Mouse (Mus musculus): ENCODE data around the gene Aak1. TPM values are rescaled to one million over a fixed set of nuclear protein-coding genes. Genes with fewer than 3 reads are reported as not detected.
"Not testable (repeated sequence)": the region's sequence is repeated elsewhere in the genome, so short reads cannot be mapped to it uniquely, and the experiment has no call there.

Gene Aak1
- total RNA-seq, 2 experiments from 2014 or later = 75.4 to 89.1 TPM

GRCm38 (mm10) chr6:87042004-87042336 lies 192.7 kb downstream of the Aak1 start:
- DNase-seq (ENCODE audit: low spot score) = no peak
- intact Hi-C loops (cut with DNase I) = loop anchor here (5.0 kb wide), 1 partner anchor 35 kb away; the partner anchor contains the start of gene Nfu1

GRCm38 (mm10) chr6:87042337-87043130 lies 193.2 kb downstream of the Aak1 start, which contains the start of gene Gfpt1:
TSS of gene Gfpt1 (plus strand) at chr6:87042846.
- DNase-seq (ENCODE audit: low spot score) = peak; percentile 93
- intact Hi-C loops (cut with DNase I) = loop anchor here (5.0 kb wide), 1 partner anchor 35 kb away; the partner anchor contains the start of gene Nfu1

GRCm38 (mm10) chr6:87043131-87043516 lies 193.8 kb downstream of the Aak1 start:
- intact Hi-C loops (cut with DNase I) = loop anchor here (5.0 kb wide), 1 partner anchor 36 kb away; the partner anchor contains the start of gene Nfu1
- no peak for DNase-seq (ENCODE audit: low spot score)

- intact Hi-C loops (cut with DNase I) = loop anchor here (5.0 kb wide), 1 partner anchor 38 kb away; the partner anchor contains the start of gene Nfu1
These were observed 195.6 kb downstream of the Aak1 start for GRCm38 (mm10) chr6:87044895-87045294.

GRCm38 (mm10) chr6:87045507-87045906 lies 196.2 kb downstream of the Aak1 start:
- intact Hi-C loops (cut with DNase I) = no loop called here
- DNase-seq (ENCODE audit: low spot score) = no peak

More at GRCm38 (mm10) chr6:87044895-87045294, 195.6 kb downstream of the Aak1 start:
- no peak for DNase-seq (ENCODE audit: low spot score)

- DNase-seq (ENCODE audit: low spot score); intact Hi-C loops (cut with DNase I): not testable (repeated sequence)
These were observed 199.4 kb downstream of the Aak1 start for GRCm38 (mm10) chr6:87048712-87049111.

GRCm38 (mm10) chr6:87051886-87052425 lies 202.6 kb downstream of the Aak1 start:
- no peak for DNase-seq (ENCODE audit: low spot score)
- intact Hi-C loops (cut with DNase I) = no loop called here

Other genes starting within 250 kb of the Aak1 start
- gene Asprv1, start 221.4 kb upstream of the Aak1 start, total RNA-seq (2021) = under 1 TPM in 1 of 2 experiments, not detected in 1; 0.16 TPM
- 1 to 10 TPM; 7.5 to 9.1 TPM for gene Mxd1, start 180.4 kb upstream of the Aak1 start, total RNA-seq (2021)
- gene Snrnp27, start 165.0 kb upstream of the Aak1 start, total RNA-seq (2021) = 10 to 100 TPM; 45.6 to 50.7 TPM
- 1 to 10 TPM; 4.7 to 5.7 TPM for gene Gmcl1, start 116.1 kb upstream of the Aak1 start, total RNA-seq (2021)
- gene Anxa4, start 55.9 kb upstream of the Aak1 start, total RNA-seq (2021) = 10 to 100 TPM; 30.1 to 31.5 TPM
- gene Nfu1, start 159.7 kb downstream of the Aak1 start, total RNA-seq (2021) = 10 to 100 TPM; 68.6 to 72.6 TPM
- 10 to 100 TPM; 14.8 to 17.7 TPM for gene Gfpt1, start 193.3 kb downstream of the Aak1 start, total RNA-seq (2021)

Data from heart, postnatal 25 days (tissue).